Comparison of ENCODE assay signal across 18 mouse cellular contexts in genomic region chr5:147021546-147022265, GRCm38 (mm10). TPM values are rescaled to one million over a fixed set of nuclear protein-coding genes. Genes with fewer than 3 reads are reported as not detected.
DNase-seq lines count a peak whose midpoint lies in the region; ATAC-seq lines count a peak whose summit lies in the region.
"Had no signal": no experiment of that assay in that cellular context is flagged by ENCODE, and none has a peak within 500 bp of the region (broad histone marks: within the 10 kb centered on the region; RNA-seq: fewer than 3 reads in every experiment).

No protein-coding gene starts in this region.

- WGBS in forebrain, embryonic 13.5 days, result 73% methylated on average over 5 of the region's 5 CpGs
- 84% methylated on average over 5 of the region's 5 CpGs for WGBS in forebrain, embryonic 11.5 days
- WGBS in kidney, embryonic 16.5 days, result 74% methylated on average over 5 of the region's 5 CpGs

- 0 out of 2 replicates have a peak, but pooled peaks cover 2% of the 10 kb centered on the region for H3K4me1 ChIP-seq in forebrain, embryonic 13.5 days
- no peaks in the 10 kb centered on the region for H3K4me1 ChIP-seq in forebrain, embryonic 11.5 days (replicated peaks; ENCODE audit: control insufficient read depth, insufficient read depth, low read length)
- peaks cover 2% of the 10 kb centered on the region; the same call in 1 of the 2 replicates for H3K4me1 ChIP-seq in kidney, embryonic 16.5 days (ENCODE audit: insufficient read depth, low read length)
- H3K4me1 ChIP-seq: heart, embryonic 13.5 days; limb, embryonic 12.5 days; lung, embryonic 15.5 days; midbrain, embryonic 13.5 days had no signal

- no peak overlapping the region for H3K27ac ChIP-seq in forebrain, embryonic 13.5 days
- H3K27ac ChIP-seq in forebrain, embryonic 11.5 days (ENCODE audit: low read depth, low read length), result no peak overlapping the region
- H3K27ac ChIP-seq in kidney, embryonic 16.5 days (ENCODE audit: low read length), result no peak overlapping the region
- H3K27ac ChIP-seq: heart, embryonic 13.5 days; limb, embryonic 12.5 days; liver, embryonic 13.5 days; lung, embryonic 15.5 days; midbrain, embryonic 13.5 days had no signal

- peaks cover 16% of the 10 kb centered on the region for H3K36me3 ChIP-seq in forebrain, embryonic 13.5 days (ENCODE audit: poor library complexity, severe bottlenecking)
- no peaks in the 10 kb centered on the region for H3K36me3 ChIP-seq in forebrain, embryonic 11.5 days (ENCODE audit: control insufficient read depth, insufficient read depth, low read length)
- peaks cover 41% of the 10 kb centered on the region for H3K36me3 ChIP-seq in kidney, embryonic 16.5 days (ENCODE audit: insufficient read depth, low read length)

- ATAC-seq in forebrain, embryonic 13.5 days, result peak; percentile 41; the same call in 1 of the 2 replicates
- no peak for ATAC-seq in forebrain, embryonic 11.5 days (replicated peaks; ENCODE audit: low FRiP score)
- ATAC-seq in kidney, embryonic 16.5 days (ENCODE audit: low FRiP score, low TSS enrichment), result no peak
- ATAC-seq: forebrain, postnatal 0 days; intestine, postnatal 0 days; midbrain, embryonic 13.5 days had no signal

- no peak overlapping the region for H3K4me3 ChIP-seq in forebrain, embryonic 13.5 days
- no peak overlapping the region for H3K4me3 ChIP-seq in forebrain, embryonic 11.5 days (ENCODE audit: low read depth, low read length)
- H3K4me3 ChIP-seq in kidney, embryonic 16.5 days (ENCODE audit: low read length), result no peak overlapping the region
- H3K4me3 ChIP-seq: heart, embryonic 13.5 days; limb, embryonic 12.5 days; liver, embryonic 13.5 days; lung, embryonic 15.5 days; midbrain, embryonic 13.5 days had no signal

- no peak for DNase-seq in forebrain, embryonic 11.5 days (ENCODE audit: low spot score)
- peak; percentile 11 for DNase-seq in 3T3-L1 (ENCODE audit: low read depth, low spot score)
- DNase-seq in CD4-positive, CD25-positive, alpha-beta regulatory T cell, adult 2 months (ENCODE audit: low read depth, low spot score), result peak; percentile 28
- DNase-seq in cerebellum, adult 9-10 months, result peak; percentile 65
- DNase-seq in urinary bladder, adult 2 months (ENCODE audit: low spot score), result no peak
- DNase-seq: adrenal gland, postnatal 25 days; forebrain, postnatal 0 days; heart, adult 11 months; kidney, postnatal 10 days; liver, embryonic 13.5 days had no signal

- H3K27me3 ChIP-seq in forebrain, embryonic 13.5 days, result no peaks in the 10 kb centered on the region
- H3K27me3 ChIP-seq in forebrain, embryonic 11.5 days (ENCODE audit: control insufficient read depth, insufficient read depth, low read length), result no peaks in the 10 kb centered on the region
- no peaks in the 10 kb centered on the region for H3K27me3 ChIP-seq in kidney, embryonic 16.5 days (ENCODE audit: insufficient read depth, low read length)
- H3K27me3 ChIP-seq: CH12.LX; heart, embryonic 13.5 days; limb, embryonic 12.5 days; liver, embryonic 13.5 days; lung, embryonic 15.5 days; midbrain, embryonic 13.5 days had no signal

- H3K9me3 ChIP-seq in forebrain, embryonic 13.5 days (replicated peaks), result no peaks in the 10 kb centered on the region
- no peaks in the 10 kb centered on the region for H3K9me3 ChIP-seq in forebrain, embryonic 11.5 days (ENCODE audit: control insufficient read depth, low read length)
- no peaks in the 10 kb centered on the region for H3K9me3 ChIP-seq in kidney, embryonic 16.5 days (ENCODE audit: low read length)
- H3K9me3 ChIP-seq: heart, embryonic 13.5 days; limb, embryonic 12.5 days; liver, embryonic 13.5 days; lung, embryonic 15.5 days; midbrain, embryonic 13.5 days had no signal

- H3K9ac ChIP-seq in forebrain, embryonic 13.5 days, result no peak overlapping the region
- H3K9ac ChIP-seq in forebrain, embryonic 11.5 days (ENCODE audit: low read length), result no peak overlapping the region
- H3K9ac ChIP-seq in kidney, embryonic 16.5 days (replicated peaks; ENCODE audit: low read length), result no peak overlapping the region
- H3K9ac ChIP-seq: forebrain, postnatal 0 days; heart, embryonic 13.5 days; limb, embryonic 12.5 days; liver, embryonic 13.5 days; lung, embryonic 15.5 days; midbrain, embryonic 13.5 days had no signal

- no peak overlapping the region for H3K4me2 ChIP-seq in forebrain, embryonic 13.5 days
- H3K4me2 ChIP-seq in forebrain, embryonic 11.5 days (ENCODE audit: low read depth, low read length, severe bottlenecking), result no peak overlapping the region
- H3K4me2 ChIP-seq in kidney, embryonic 16.5 days (replicated peaks; ENCODE audit: low read depth, low read length), result no peak overlapping the region
- H3K4me2 ChIP-seq: heart, embryonic 13.5 days; limb, embryonic 12.5 days; liver, embryonic 13.5 days; lung, embryonic 15.5 days; midbrain, embryonic 13.5 days had no signal

RNA-seq across cellular contexts. Expression of gene Lnx2, which starts 54.7 kb away (rescaled TPM):
- polyA plus RNA-seq in forebrain, embryonic 13.5 days (2015; fragmentation: Nextera tagmentation; extraction: Ambion mirVana), result 4.7 and 5.6 TPM in 2 replicates
- 9.7 and 9.9 TPM in 2 replicates for polyA plus RNA-seq in forebrain, embryonic 11.5 days (2014; fragmentation: Nextera tagmentation; extraction: Ambion mirVana)
- 16.0 and 17.9 TPM in 2 replicates for polyA plus RNA-seq in kidney, embryonic 16.5 days (2015; fragmentation: Nextera tagmentation; extraction: Ambion mirVana)
- 9.6 and 13.6 TPM in 2 replicates for polyA plus RNA-seq in urinary bladder, adult 2 months (2012; rRNA removed)

RNA-seq across cellular contexts. Expression of gene Polr1d, which starts 55.1 kb away (rescaled TPM):
- 105 and 118 TPM in 2 replicates for polyA plus RNA-seq in forebrain, embryonic 13.5 days (2015; fragmentation: Nextera tagmentation; extraction: Ambion mirVana)
- polyA plus RNA-seq in forebrain, embryonic 11.5 days (2014; fragmentation: Nextera tagmentation; extraction: Ambion mirVana), result 110 and 115 TPM in 2 replicates
- 137 and 142 TPM in 2 replicates for polyA plus RNA-seq in kidney, embryonic 16.5 days (2015; fragmentation: Nextera tagmentation; extraction: Ambion mirVana)
- polyA plus RNA-seq in urinary bladder, adult 2 months (2012; rRNA removed), result 116 and 126 TPM in 2 replicates

RNA-seq across cellular contexts. Expression of gene Mtif3, which starts 58.1 kb away (rescaled TPM):
- 23.4 and 23.9 TPM in 2 replicates for polyA plus RNA-seq in forebrain, embryonic 13.5 days (2015; fragmentation: Nextera tagmentation; extraction: Ambion mirVana)
- 21.6 and 25.0 TPM in 2 replicates for polyA plus RNA-seq in forebrain, embryonic 11.5 days (2014; fragmentation: Nextera tagmentation; extraction: Ambion mirVana)
- 23.1 and 26.0 TPM in 2 replicates for polyA plus RNA-seq in kidney, embryonic 16.5 days (2015; fragmentation: Nextera tagmentation; extraction: Ambion mirVana)
- polyA plus RNA-seq in urinary bladder, adult 2 months (2012; rRNA removed), result 20.7 and 22.0 TPM in 2 replicates

Comparison
In these comparisons a context has a peak if more than half of its experiments do, and no peak if none do; other contexts are left out.
1. DNase-seq: peak in 3T3-L1 (single experiment), CD4-positive, CD25-positive, alpha-beta regulatory T cell, adult 2 months (single experiment) and cerebellum, adult 9-10 months (single experiment); none in forebrain, embryonic 11.5 days (single experiment) and urinary bladder, adult 2 months (single experiment).